Mouse (Mus musculus) hindbrain, embryonic 11.5 days (tissue): ENCODE results near the gene Ppp1cb. TPM values are rescaled to one million over a fixed set of nuclear protein-coding genes. Genes with fewer than 3 reads are reported as not detected.

Experiments used
- ATAC-seq: fragments of 200-750 bp; cut with Nextera tagmentation; 2 replicates; pipeline ENCODE4 v1.8.0; 2017; ENCODE audit warnings: mild to moderate bottlenecking, moderate TSS enrichment, moderate library complexity; ENCODE audit not compliant: low FRiP score
- DNase-seq: peaks from one replicate; pipeline ENCODE4 v3.0.0-alpha.2; 2015; ENCODE audit warnings: low spot score
- H3K27ac ChIP-seq: fragments of 300-500 bp; sonication (generic); 2 replicates; pipeline ENCODE4 v1.5.1; 2014; ENCODE audit warnings: mild to moderate bottlenecking, low read depth, low read length
- H3K27me3 ChIP-seq: fragments of 300-500 bp; sonication (generic); 2 replicates; pipeline ENCODE4 v1.6.1; 2014; ENCODE audit warnings: mild to moderate bottlenecking, low read length, moderate library complexity, mixed read lengths; ENCODE audit not compliant: control insufficient read depth, insufficient read depth
- H3K36me3 ChIP-seq: fragments of 300-500 bp; sonication (generic); 2 replicates; pipeline ENCODE4 v1.6.1; 2014; ENCODE audit warnings: mild to moderate bottlenecking, low read length, moderate library complexity, mixed read lengths; ENCODE audit not compliant: control insufficient read depth, insufficient read depth
- H3K4me1 ChIP-seq: fragments of 300-500 bp; sonication (generic); replicated peaks from 2 replicates; pipeline ENCODE4 v1.6.1; 2014; ENCODE audit warnings: low read length, mixed read lengths; ENCODE audit not compliant: control insufficient read depth, insufficient read depth
- H3K4me2 ChIP-seq: fragments of 300-500 bp; sonication (generic); replicated peaks from 2 replicates; pipeline ENCODE4 v1.6.1; 2014; ENCODE audit warnings: mild to moderate bottlenecking, low read depth, low read length
- H3K4me3 ChIP-seq: fragments of 300-500 bp; sonication (generic); 2 replicates; pipeline ENCODE4 v1.5.1; 2014; ENCODE audit warnings: low read depth, low read length
- H3K9ac ChIP-seq: fragments of 300-500 bp; sonication (generic); 2 replicates; pipeline ENCODE4 v1.6.1; 2014; ENCODE audit warnings: low read depth, low read length
- H3K9me3 ChIP-seq: fragments of 300-500 bp; sonication (generic); 2 replicates; pipeline ENCODE4 v1.6.1; 2016; ENCODE audit warnings: low read length; ENCODE audit not compliant: control insufficient read depth
- WGBS: fragments of 180-500 bp; shearing (Covaris S2); extraction: QIAGEN DNeasy Blood & Tissue Kit; methylation state at CpG from one replicate; pipeline ENCODE4 v1.1.7; 2014; 5-methylcytosine and 5-hydroxymethylcytosine counted together
- polyA plus RNA-seq: library from polyadenylated mRNA; unstranded; fragments of >200 nt; fragmentation: Nextera tagmentation; extraction: Ambion mirVana; gene quantifications from 2 replicates; pipeline ENCODE4 v1.2.1, GENCODE M21; 2014

Gene Ppp1cb
- polyA plus RNA-seq, 1 experiment from 2014 or later = 219 TPM

DNA sequence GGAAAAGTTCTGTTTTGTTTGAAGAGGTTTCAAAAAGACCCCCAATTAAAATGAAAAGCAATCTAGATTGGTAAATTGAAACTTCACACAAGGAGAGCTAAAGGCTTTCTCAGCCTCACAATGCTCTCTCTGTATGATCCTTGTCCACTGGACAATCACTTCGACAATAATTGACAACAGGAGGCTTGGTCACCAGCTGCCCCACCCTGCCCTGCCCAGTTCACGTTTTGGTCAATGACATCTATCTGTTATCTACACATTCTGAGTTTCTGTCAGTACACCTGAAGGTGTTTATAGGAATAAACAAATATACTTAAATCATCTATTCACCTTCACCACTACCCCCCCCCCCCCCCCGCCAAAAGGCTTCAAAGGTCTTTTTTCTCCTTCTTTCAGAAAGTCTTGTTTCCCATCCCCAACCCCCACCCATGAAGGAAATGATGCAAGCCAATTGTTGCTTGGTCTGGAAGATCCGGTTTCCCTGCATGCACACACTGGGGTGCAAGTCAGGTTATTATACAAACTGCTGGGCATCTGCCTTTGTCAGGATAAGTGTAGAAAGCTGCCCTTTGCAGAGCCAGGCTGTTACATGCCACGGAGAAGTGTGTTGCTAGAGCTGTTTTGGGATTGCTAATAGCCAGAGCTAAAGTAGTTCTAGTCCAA lies 20.6 kb upstream of the Ppp1cb start:
- WGBS = 40% methylated on average over 5 of the region's 5 CpGs

DNA sequence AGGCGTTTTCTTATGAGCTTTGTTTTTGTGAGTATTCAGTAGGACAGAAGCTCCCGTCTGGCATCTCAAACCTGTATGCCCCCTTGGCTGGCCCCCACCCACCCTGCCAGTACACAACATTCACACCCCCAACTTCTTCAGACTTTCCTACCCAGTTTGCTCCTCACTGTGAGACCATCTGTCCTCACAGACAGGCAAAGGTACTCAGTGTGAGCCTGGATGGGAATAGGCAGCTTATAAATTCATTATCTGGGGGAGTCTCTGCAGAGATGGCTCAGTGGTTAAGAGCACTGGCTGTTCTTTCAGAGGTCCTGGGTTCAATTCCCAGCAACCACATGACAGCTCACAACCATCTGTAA lies 20.1 kb upstream of the Ppp1cb start:
- Histone ChIP-seq H3K36me3 (no peaks in the 10 kb centered on the region), H3K27ac (no peak overlapping the region), H3K4me1 (no peaks in the 10 kb centered on the region), H3K9ac (no peak overlapping the region), H3K9me3 (no peaks in the 10 kb centered on the region), H3K4me3 (no peak overlapping the region), H3K27me3 (no peaks in the 10 kb centered on the region), H3K4me2 (no peak overlapping the region)
- DNase-seq = no peak
- 54% methylated on average over 2 of the region's 2 CpGs for WGBS
- no peak for ATAC-seq

More for the DNA sequence above, 20.6 kb upstream of the Ppp1cb start:
- no peak overlapping the region for H3K27ac ChIP-seq
- no peaks in the 10 kb centered on the region for H3K4me1 ChIP-seq
- ATAC-seq (no peak), DNase-seq (no peak)
- no peak overlapping the region for H3K4me3 ChIP-seq
- H3K36me3 ChIP-seq = no peaks in the 10 kb centered on the region
- no peak overlapping the region for H3K9ac ChIP-seq
- no peaks in the 10 kb centered on the region for H3K27me3 ChIP-seq
- H3K9me3 ChIP-seq = no peaks in the 10 kb centered on the region
- H3K4me2 ChIP-seq = no peak overlapping the region

DNA sequence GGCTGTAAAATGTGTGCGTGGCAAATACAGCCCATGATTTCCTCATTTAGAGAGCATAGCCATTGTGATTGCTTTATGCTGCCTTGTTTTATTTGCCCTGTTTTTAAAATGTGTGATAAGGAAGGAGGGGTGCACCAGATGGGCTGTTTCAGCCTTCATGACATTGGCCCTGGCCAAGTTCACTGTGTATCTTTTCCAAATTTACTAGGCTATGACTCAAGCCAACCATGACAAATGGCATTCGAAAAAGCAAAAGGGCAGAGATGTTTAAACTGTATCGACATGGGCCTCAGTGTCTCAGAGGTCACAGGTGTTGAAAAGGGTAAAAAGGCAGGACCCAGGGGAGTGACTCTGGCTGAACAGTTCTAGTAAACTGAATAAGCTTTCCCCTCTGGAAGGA lies 17.3 kb upstream of the Ppp1cb start:
- Histone ChIP-seq H3K4me1 (no peaks in the 10 kb centered on the region), H3K9me3 (no peaks in the 10 kb centered on the region), H3K4me3 (no peak overlapping the region), H3K4me2 (no peak overlapping the region), H3K27ac (no peak overlapping the region), H3K27me3 (no peaks in the 10 kb centered on the region), H3K9ac (no peak overlapping the region), H3K36me3 (no peaks in the 10 kb centered on the region)
- WGBS = 71% methylated on average over 3 of the region's 3 CpGs
- ATAC-seq (no peak), DNase-seq (no peak)

DNA sequence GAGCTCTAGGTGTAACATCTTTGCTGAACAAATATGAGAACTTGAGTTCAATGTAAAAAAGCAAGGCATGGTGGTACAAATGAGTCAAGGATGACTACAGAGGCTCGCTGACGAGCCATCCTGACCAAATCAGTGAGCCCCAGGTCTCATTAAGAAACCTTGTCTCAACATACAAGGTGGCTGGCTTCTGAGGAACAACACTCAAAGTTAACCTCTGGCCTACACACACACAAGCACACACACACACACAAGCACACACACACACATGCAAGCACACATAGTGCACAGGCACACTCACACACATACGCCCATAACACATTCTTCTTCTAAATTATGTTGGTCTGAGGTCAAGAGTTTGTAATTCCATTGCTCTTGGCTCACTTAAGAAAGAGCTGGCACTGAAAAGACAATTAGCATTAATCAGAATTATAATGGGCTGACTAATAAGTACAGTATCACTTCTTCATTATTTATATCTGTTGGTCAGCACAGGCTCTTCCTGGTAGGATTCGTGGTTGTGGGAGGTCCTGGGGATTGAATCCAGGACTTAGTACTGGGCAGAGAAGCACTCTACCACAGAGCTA lies 16.6 kb upstream of the Ppp1cb start:
- WGBS = 94% methylated on average over 4 of the region's 4 CpGs
- Histone ChIP-seq H3K27me3 (no peaks in the 10 kb centered on the region), H3K27ac (no peak overlapping the region), H3K4me2 (no peak overlapping the region), H3K36me3 (no peaks in the 10 kb centered on the region), H3K9ac (no peak overlapping the region), H3K4me1 (no peaks in the 10 kb centered on the region), H3K4me3 (no peak overlapping the region), H3K9me3 (no peaks in the 10 kb centered on the region)
- ATAC-seq (no peak), DNase-seq (no peak)

DNA sequence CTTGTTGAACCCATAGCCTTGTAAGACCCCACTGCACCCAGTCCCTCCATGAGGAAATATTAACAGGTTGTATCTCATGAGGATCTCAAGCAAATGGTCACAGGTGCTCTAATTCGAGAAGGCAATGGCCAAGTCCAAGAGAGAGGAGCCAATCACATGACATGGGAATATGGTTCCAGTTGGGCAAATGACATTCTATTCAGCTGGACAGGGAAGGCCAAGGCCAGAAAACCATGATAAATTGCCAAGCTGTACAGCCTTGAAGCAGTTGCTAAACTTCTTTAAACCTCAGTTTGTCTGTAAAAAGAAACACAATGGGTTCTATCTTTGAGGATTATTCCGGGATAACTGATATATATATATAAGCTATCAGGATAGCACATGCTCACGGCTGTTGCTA lies 14.7 kb upstream of the Ppp1cb start:
- Histone ChIP-seq H3K9me3 (no peaks in the 10 kb centered on the region), H3K4me1 (no peaks in the 10 kb centered on the region), H3K9ac (no peak overlapping the region), H3K27ac (no peak overlapping the region), H3K4me3 (no peak overlapping the region), H3K36me3 (no peaks in the 10 kb centered on the region), H3K4me2 (no peak overlapping the region), H3K27me3 (no peaks in the 10 kb centered on the region)
- WGBS = 90% methylated on average over 3 of the region's 3 CpGs
- no peak for ATAC-seq
- no peak for DNase-seq

GRCm38 (mm10) chr5:32445287-32445921 lies 13.2 kb upstream of the Ppp1cb start:
- WGBS = 60% methylated on average over 11 of the region's 11 CpGs
- H3K9me3 ChIP-seq = no peaks in the 10 kb centered on the region
- no peaks in the 10 kb centered on the region for H3K27me3 ChIP-seq
- H3K4me3 ChIP-seq = no peak overlapping the region
- H3K4me1 ChIP-seq = no peaks in the 10 kb centered on the region
- DNase-seq (no peak), ATAC-seq (no peak)
- H3K36me3 ChIP-seq = no peaks in the 10 kb centered on the region
- H3K4me2 ChIP-seq = no peak overlapping the region
- H3K9ac ChIP-seq = no peak overlapping the region
- H3K27ac ChIP-seq = no peak overlapping the region

GRCm38 (mm10) chr5:32446394-32446793 lies 12.2 kb upstream of the Ppp1cb start:
- Histone ChIP-seq H3K27ac (no peak overlapping the region), H3K4me1 (no peaks in the 10 kb centered on the region), H3K27me3 (no peaks in the 10 kb centered on the region), H3K4me2 (no peak overlapping the region), H3K36me3 (no peaks in the 10 kb centered on the region), H3K9ac (no peak overlapping the region), H3K4me3 (no peak overlapping the region), H3K9me3 (no peaks in the 10 kb centered on the region)
- DNase-seq = no peak
- WGBS = 42% methylated on average over 5 of the region's 5 CpGs
- no peak for ATAC-seq

DNA sequence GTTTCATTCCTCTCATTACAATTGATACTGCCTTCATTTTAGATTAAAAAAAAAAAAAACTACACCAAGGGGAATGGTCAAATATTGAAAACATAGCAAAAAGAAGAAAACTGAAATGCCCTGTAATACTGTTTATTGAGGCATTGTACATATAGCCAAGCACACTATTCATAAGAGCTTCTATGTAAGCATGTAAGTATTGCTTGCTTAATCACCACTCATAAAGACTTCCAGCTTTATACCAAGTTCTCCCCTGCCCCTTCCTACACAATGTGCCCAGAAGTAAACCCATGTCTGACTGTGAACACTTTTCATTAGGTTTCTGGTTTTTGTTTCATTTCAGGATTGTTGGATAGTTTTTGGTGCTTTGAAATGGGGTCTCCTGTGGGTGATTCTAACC lies 11.8 kb upstream of the Ppp1cb start:
- Histone ChIP-seq H3K4me1 (no peaks in the 10 kb centered on the region), H3K9me3 (no peaks in the 10 kb centered on the region), H3K27ac (no peak overlapping the region), H3K36me3 (no peaks in the 10 kb centered on the region), H3K4me3 (no peak overlapping the region), H3K9ac (no peak overlapping the region), H3K4me2 (no peak overlapping the region), H3K27me3 (no peaks in the 10 kb centered on the region)
- ATAC-seq (no peak), DNase-seq (no peak)
